Mouse (Mus musculus) urinary bladder, postnatal 25 days (tissue): ENCODE results near the gene Dmrtc2.

ENCODE experiments used
- DNase-seq: peaks from one replicate; pipeline ENCODE4 v3.0.0; 2022; ENCODE audit warnings: low spot score

The Dmrtc2 gene

GRCm38 (mm10) chr7:24902264-24902629 is 32.4 kb downstream of the Dmrtc2 start:
- no peak for DNase-seq

GRCm38 (mm10) chr7:24902630-24903443 is 33.0 kb downstream of the Dmrtc2 start, which contains the start of gene Arhgef1:
TSS of gene Arhgef1 (plus strand) at chr7:24902912.
- DNase-seq: peak; percentile 63

- no peak for DNase-seq
Measured at GRCm38 (mm10) chr7:24903444-24903825, 33.6 kb downstream of the Dmrtc2 start.

GRCm38 (mm10) chr7:24904070-24904483 is 34.2 kb downstream of the Dmrtc2 start:
- peak; percentile 89 for DNase-seq

- DNase-seq: peak; percentile 44
Measured at GRCm38 (mm10) chr7:24904936-24905335, 35.1 kb downstream of the Dmrtc2 start.

GRCm38 (mm10) chr7:24906551-24906950 is 36.7 kb downstream of the Dmrtc2 start:
- no peak for DNase-seq

- no peak for DNase-seq
Measured at GRCm38 (mm10) chr7:24907211-24907748, 37.4 kb downstream of the Dmrtc2 start.

- DNase-seq: no peak
Measured at GRCm38 (mm10) chr7:24912480-24912879, 42.6 kb downstream of the Dmrtc2 start.

- DNase-seq: no peak
Measured at GRCm38 (mm10) chr7:24918763-24919323, 49.0 kb downstream of the Dmrtc2 start.

- DNase-seq: no peak
Measured at GRCm38 (mm10) chr7:24919728-24920127, 49.9 kb downstream of the Dmrtc2 start.
